Mouse (Mus musculus) megakaryocyte, embryonic 14.5 days (primary cell): ENCODE results near the gene Dao.

Source experiments
- FLI1 ChIP-seq: IDR thresholded peaks from 2 replicates; pipeline ENCODE4 v1.6.1; 2012; ENCODE audit warnings: low read length, inconsistent platforms, mixed read lengths
- GATA1 ChIP-seq: IDR thresholded peaks from 3 replicates; pipeline ENCODE4 v1.6.1; 2012; ENCODE audit warnings: mixed read lengths, low read length, inconsistent platforms, borderline replicate concordance

- TF ChIP-seq GATA1 (no peak), FLI1 (no peak)
Measured at GRCm38 (mm10) chr5:113981171-113981570, 22.3 kb upstream of the Dao start.
